Mouse (Mus musculus): Measurements from ENCODE around the gene Ltbp3.

The Ltbp3 gene

GRCm38 (mm10) chr19:5740320-5741317 lies at the start of gene Ltbp3:
Gene Ltbp3, plus strand, starts transcription at chr19:5740904.
- DNase-seq (ENCODE audit: low spot score), result no peak

GRCm38 (mm10) chr19:5691601-5692000 lies 49.1 kb upstream of the Ltbp3 start:
- no peak for DNase-seq (ENCODE audit: low spot score)

- no peak for DNase-seq (ENCODE audit: low spot score)
These were observed 48.4 kb upstream of the Ltbp3 start for GRCm38 (mm10) chr19:5692086-5692912.

- no peak for DNase-seq (ENCODE audit: low spot score)
These were observed 47.7 kb upstream of the Ltbp3 start for GRCm38 (mm10) chr19:5692913-5693396.

GRCm38 (mm10) chr19:5693801-5694200 lies 46.9 kb upstream of the Ltbp3 start:
- no peak for DNase-seq (ENCODE audit: low spot score)

GRCm38 (mm10) chr19:5695849-5696462 lies 44.7 kb upstream of the Ltbp3 start:
- no peak for DNase-seq (ENCODE audit: low spot score)

GRCm38 (mm10) chr19:5704163-5704800 lies 36.4 kb upstream of the Ltbp3 start, which contains the start of gene Kcnk7:
Gene Kcnk7, plus strand, starts transcription at chr19:5704367.
- DNase-seq (ENCODE audit: low spot score), result no peak

- no peak for DNase-seq (ENCODE audit: low spot score)
These were observed 35.7 kb upstream of the Ltbp3 start for GRCm38 (mm10) chr19:5704801-5705571.

- DNase-seq (ENCODE audit: low spot score), result no peak
These were observed 30.6 kb upstream of the Ltbp3 start for GRCm38 (mm10) chr19:5710068-5710467.

- no peak for DNase-seq (ENCODE audit: low spot score)
These were observed 30.1 kb upstream of the Ltbp3 start for GRCm38 (mm10) chr19:5710581-5710980.

GRCm38 (mm10) chr19:5711218-5711617 lies 29.5 kb upstream of the Ltbp3 start:
- DNase-seq (ENCODE audit: low spot score), result no peak

GRCm38 (mm10) chr19:5711907-5712460 lies 28.7 kb upstream of the Ltbp3 start:
- DNase-seq (ENCODE audit: low spot score), result no peak

GRCm38 (mm10) chr19:5713255-5713654 lies 27.4 kb upstream of the Ltbp3 start:
- DNase-seq (ENCODE audit: low spot score), result no peak

GRCm38 (mm10) chr19:5713730-5714129 lies 27.0 kb upstream of the Ltbp3 start:
- DNase-seq (ENCODE audit: low spot score), result no peak

- no peak for DNase-seq (ENCODE audit: low spot score)
These were observed 24.7 kb upstream of the Ltbp3 start for GRCm38 (mm10) chr19:5715793-5716688.

- no peak for DNase-seq (ENCODE audit: low spot score)
These were observed 23.7 kb upstream of the Ltbp3 start for GRCm38 (mm10) chr19:5716955-5717354.

- DNase-seq (ENCODE audit: low spot score), result no peak
These were observed 19.5 kb upstream of the Ltbp3 start for GRCm38 (mm10) chr19:5721233-5721632.

GRCm38 (mm10) chr19:5722848-5723425 lies 17.8 kb upstream of the Ltbp3 start:
- DNase-seq (ENCODE audit: low spot score), result no peak

- DNase-seq (ENCODE audit: low spot score), result no peak
These were observed 16.7 kb upstream of the Ltbp3 start for GRCm38 (mm10) chr19:5723934-5724548.

Data from left cerebral cortex, adult 11 months (tissue).